Mouse (Mus musculus): ENCODE results near the gene Gm4216. TPM values are rescaled to one million over a fixed set of nuclear protein-coding genes. Genes with fewer than 3 reads are reported as not detected.
"Not testable (repeated sequence)": the region's sequence is repeated elsewhere in the genome, so short reads cannot be mapped to it uniquely, and the experiment has no call there.

Gm4216 gene
- not detected for total RNA-seq (2021)
- long read RNA-seq, experiment 1: 0 reads
- long read RNA-seq, experiment 2: 0 reads

- DNase-seq; intact Hi-C loops (cut with DNase I): not testable (repeated sequence)
Observed at GRCm38 (mm10) chr7:23019823-23020222, at the start of gene Gm4216. Gm4216 (minus strand) TSS chr7:23019923.

DNA sequence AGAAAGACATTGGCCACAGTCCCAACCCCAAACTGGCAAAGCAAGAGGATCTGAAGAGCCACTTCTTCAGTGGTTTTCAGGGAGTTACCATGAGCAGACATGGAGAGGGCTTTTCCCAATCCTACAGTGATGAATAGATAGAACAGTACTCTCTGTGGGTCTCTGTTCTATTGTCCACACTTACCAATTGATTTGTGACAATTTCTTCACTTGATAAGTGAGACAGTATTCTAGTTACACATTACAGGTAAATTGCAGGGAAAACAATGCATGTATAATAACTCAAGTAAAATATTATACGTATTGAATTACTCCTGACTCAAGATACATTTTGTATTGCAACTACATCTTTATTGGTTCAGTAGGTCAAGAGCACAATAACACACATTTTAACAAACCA lies 47.6 kb upstream of the Gm4216 start, which contains the start of gene Gm8720:
Gm8720 (minus strand) TSS at position 101 of the 400 bp plus-strand sequence.
- intact Hi-C loops (cut with DNase I); DNase-seq: not testable (repeated sequence)

GRCm38 (mm10) chr7:23055240-23055639 lies 35.5 kb upstream of the Gm4216 start, which contains the start of gene Vmn1r163:
Vmn1r163 (plus strand) TSS chr7:23055540.
- DNase-seq; intact Hi-C loops (cut with DNase I): not testable (repeated sequence)

GRCm38 (mm10) chr7:22984573-22984972 lies 35.1 kb downstream of the Gm4216 start, which contains the start of gene Gm4214:
Gm4214 (minus strand) TSS chr7:22984673.
- DNase-seq; intact Hi-C loops (cut with DNase I): not testable (repeated sequence)

Other genes with a start within 250 kb of the Gm4216 start
- not detected for gene Vmn1r158, start 229.1 kb downstream of the Gm4216 start, total RNA-seq (2021)
- not detected for gene Vmn1r159, start 176.3 kb downstream of the Gm4216 start, total RNA-seq (2021)
- not detected for gene Vmn1r160, start 148.7 kb downstream of the Gm4216 start, total RNA-seq (2021)
- gene Gm4214, start 35.2 kb downstream of the Gm4216 start, total RNA-seq (2021): not detected
- not detected for gene Vmn1r163, start 35.6 kb upstream of the Gm4216 start, total RNA-seq (2021)
- not detected for gene Gm8720, start 47.5 kb upstream of the Gm4216 start, total RNA-seq (2021)
- not detected for gene Gm10662, start 124.6 kb upstream of the Gm4216 start, total RNA-seq (2021)
- not detected for gene Vmn1r165, start 197.4 kb upstream of the Gm4216 start, total RNA-seq (2021)
- not detected for gene Vmn1r166, start 231.8 kb upstream of the Gm4216 start, total RNA-seq (2021)